Mouse (Mus musculus): ENCODE results near the gene Camta1. TPM values are rescaled to one million over a fixed set of nuclear protein-coding genes. Genes with fewer than 3 reads are reported as not detected.

Gene Camta1
- polyA plus RNA-seq, 1 experiment from 2014 or later: 115 TPM

DNA sequence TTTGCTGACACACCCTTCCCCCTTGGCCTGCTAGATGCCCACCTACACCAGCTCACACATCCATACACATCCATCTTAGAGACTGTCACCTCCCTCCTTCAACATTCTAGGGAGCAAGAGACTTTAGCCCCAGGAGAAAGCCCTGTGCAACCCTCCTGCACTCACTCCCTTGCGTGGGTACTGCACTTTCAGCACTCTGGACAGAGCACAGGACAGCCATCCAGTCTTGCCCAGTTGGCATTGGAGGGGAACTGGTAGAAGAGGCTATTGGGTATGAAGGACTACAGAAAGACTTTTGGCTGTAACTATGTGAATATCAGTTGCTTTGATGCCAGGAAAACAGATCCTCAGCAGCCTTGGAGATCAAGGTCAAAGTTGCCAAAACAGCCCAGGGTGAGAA is 675.9 kb downstream of the Camta1 start:
- no peak overlapping the region for H3K27ac ChIP-seq
- no peaks in the 10 kb centered on the region for H3K27me3 ChIP-seq (ENCODE audit: insufficient read depth, low read length)
- ATAC-seq (replicated peaks; ENCODE audit: low FRiP score, low read depth): no peak
- no peak for TF ChIP-seq CTCF (IDR thresholded peaks at IDR 0.05; ENCODE audit: low read depth)
- H3K4me1 ChIP-seq (replicated peaks; ENCODE audit: insufficient read depth, low read length): peaks cover 1% of the 10 kb centered on the region; the same call in 1 of the 2 replicates
- peak; percentile 46 for DNase-seq (ENCODE audit: low spot score)
- H3K9me3 ChIP-seq (replicated peaks; ENCODE audit: low read length): no peaks in the 10 kb centered on the region
- H3K9ac ChIP-seq (ENCODE audit: low read depth, low read length): no peak overlapping the region
- no peaks in the 10 kb centered on the region for H3K36me3 ChIP-seq (ENCODE audit: insufficient read depth, low read length)
- 11% methylated on average over 1 of the region's 1 CpGs for WGBS
- no peak overlapping the region for H3K4me2 ChIP-seq (ENCODE audit: low read length)
- no peak overlapping the region for H3K4me3 ChIP-seq (replicated peaks; ENCODE audit: low read depth, low read length)

DNA sequence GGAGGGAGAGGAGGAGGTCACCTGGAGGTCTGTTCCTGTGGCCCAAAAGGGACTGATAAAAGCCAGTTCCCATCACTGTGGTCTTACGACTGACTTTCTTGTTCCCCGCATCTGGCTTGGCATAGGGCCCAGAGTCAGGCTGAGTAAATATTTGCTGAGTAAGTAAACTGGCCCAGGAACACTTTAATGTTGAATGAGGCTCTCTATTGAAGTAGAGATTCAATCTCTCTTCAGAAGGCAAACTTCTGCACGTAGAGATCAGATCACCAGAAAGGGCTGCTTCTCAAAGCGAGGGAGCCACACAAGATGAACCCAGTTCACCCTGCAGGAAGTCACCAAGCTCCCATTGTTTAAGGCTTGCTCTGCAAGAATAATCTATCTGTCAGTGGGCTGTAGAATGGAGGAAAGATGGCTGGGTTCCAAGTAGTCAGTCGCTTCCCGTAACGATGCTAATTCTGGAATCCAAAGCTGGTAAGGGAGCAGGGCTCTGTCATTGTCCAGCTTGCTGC is 681.2 kb downstream of the Camta1 start:
- Histone ChIP-seq H3K27ac (no peak overlapping the region), H3K27me3 (ENCODE audit: insufficient read depth, low read length) (no peaks in the 10 kb centered on the region), H3K9ac (ENCODE audit: low read depth, low read length) (no peak overlapping the region), H3K36me3 (ENCODE audit: insufficient read depth, low read length) (no peaks in the 10 kb centered on the region), H3K4me1 (replicated peaks; ENCODE audit: insufficient read depth, low read length) (peaks cover 7% of the 10 kb centered on the region; the same call in 1 of the 2 replicates), H3K4me3 (replicated peaks; ENCODE audit: low read depth, low read length) (no peak overlapping the region), H3K4me2 (ENCODE audit: low read length) (no peak overlapping the region), H3K9me3 (replicated peaks; ENCODE audit: low read length) (no peaks in the 10 kb centered on the region)
- peak; percentile 56 for DNase-seq (ENCODE audit: low spot score)
- WGBS: 17% methylated on average over 7 of the region's 7 CpGs
- no peak for TF ChIP-seq CTCF (IDR thresholded peaks at IDR 0.05; ENCODE audit: low read depth)
- no peak for ATAC-seq (replicated peaks; ENCODE audit: low FRiP score, low read depth)

DNA sequence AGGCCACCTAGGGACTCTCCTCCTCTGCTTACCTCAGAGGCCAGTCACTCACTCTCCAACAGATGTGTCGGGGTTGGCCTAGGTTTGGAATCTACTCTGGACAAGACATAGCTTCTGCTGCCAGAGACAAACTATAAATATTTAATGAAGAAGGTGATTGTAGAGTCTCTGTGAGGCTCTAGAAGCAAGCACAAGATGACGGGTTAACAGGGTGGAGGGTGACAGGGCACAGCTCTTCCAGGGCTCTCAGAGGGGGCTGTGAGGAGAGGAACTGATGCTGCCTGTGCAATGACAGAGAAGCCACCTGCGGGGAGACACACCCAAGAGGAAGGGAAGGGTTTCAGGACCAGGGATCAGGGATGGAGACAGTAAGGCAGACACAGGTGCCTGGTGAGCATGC is 682.0 kb downstream of the Camta1 start:
- H3K9ac ChIP-seq (ENCODE audit: low read depth, low read length): no peak overlapping the region
- H3K9me3 ChIP-seq (replicated peaks; ENCODE audit: low read length): no peaks in the 10 kb centered on the region
- DNase-seq (ENCODE audit: low spot score) (no peak), ATAC-seq (replicated peaks; ENCODE audit: low FRiP score, low read depth) (no peak)
- 60% methylated on average over 3 of the region's 3 CpGs for WGBS
- H3K27me3 ChIP-seq (ENCODE audit: insufficient read depth, low read length): no peaks in the 10 kb centered on the region
- no peak overlapping the region for H3K4me3 ChIP-seq (replicated peaks; ENCODE audit: low read depth, low read length)
- H3K4me2 ChIP-seq (ENCODE audit: low read length): no peak overlapping the region
- H3K27ac ChIP-seq: no peak overlapping the region
- TF ChIP-seq CTCF (IDR thresholded peaks at IDR 0.05; ENCODE audit: low read depth): no peak
- H3K4me1 ChIP-seq (replicated peaks; ENCODE audit: insufficient read depth, low read length): peaks cover 7% of the 10 kb centered on the region; the same call in 1 of the 2 replicates
- no peaks in the 10 kb centered on the region for H3K36me3 ChIP-seq (ENCODE audit: insufficient read depth, low read length)

DNA sequence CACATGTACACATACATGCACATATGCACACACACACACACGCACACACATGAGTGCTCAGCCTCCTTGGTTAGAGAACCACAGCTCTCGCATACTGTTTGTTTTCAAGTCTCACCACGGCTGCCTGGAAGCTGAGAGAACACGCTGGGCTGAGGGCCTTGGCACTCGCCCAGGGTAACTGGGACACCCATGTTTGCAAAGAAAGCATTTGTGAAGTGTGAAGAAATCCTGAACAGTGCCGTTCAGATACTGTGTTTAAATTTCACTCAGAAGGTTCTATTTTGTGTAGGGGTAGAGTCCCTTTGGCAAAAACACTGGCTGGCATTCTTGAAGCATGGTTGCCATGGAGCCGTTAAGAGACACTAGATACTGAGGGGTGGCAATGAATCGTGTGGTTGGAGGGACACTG is 682.7 kb downstream of the Camta1 start:
- no peak overlapping the region for H3K27ac ChIP-seq
- ATAC-seq (replicated peaks; ENCODE audit: low FRiP score, low read depth): no peak
- 55% methylated on average over 8 of the region's 8 CpGs for WGBS

DNA sequence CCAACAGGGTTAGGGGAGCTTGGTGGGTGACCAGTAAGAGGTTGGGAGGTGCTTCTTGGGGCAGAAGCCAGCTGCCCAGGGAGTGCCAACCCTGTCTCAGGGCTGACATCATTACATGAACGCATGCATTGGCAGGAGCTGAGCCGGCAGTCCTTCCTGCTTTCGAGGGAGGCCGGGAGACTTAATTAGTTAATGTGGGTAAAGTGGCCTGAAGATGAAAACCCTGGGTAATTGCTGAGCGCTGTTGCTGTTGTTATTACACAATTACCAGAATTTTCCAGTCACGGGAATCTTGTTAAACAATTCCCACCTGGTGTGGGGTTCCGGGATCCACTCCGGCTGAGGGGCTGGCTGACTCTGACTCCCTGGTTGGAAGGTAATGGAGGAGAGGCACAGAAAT is 689.1 kb downstream of the Camta1 start:
- WGBS: 49% methylated on average over 8 of the region's 8 CpGs
- H3K9ac ChIP-seq (ENCODE audit: low read depth, low read length): no peak overlapping the region
- ATAC-seq (replicated peaks; ENCODE audit: low FRiP score, low read depth) (no peak), DNase-seq (ENCODE audit: low spot score) (no peak)
- H3K27ac ChIP-seq: no peak overlapping the region
- H3K4me3 ChIP-seq (replicated peaks; ENCODE audit: low read depth, low read length): no peak overlapping the region
- TF ChIP-seq CTCF (IDR thresholded peaks at IDR 0.05; ENCODE audit: low read depth): no peak
- no peaks in the 10 kb centered on the region for H3K36me3 ChIP-seq (ENCODE audit: insufficient read depth, low read length)
- no peaks in the 10 kb centered on the region for H3K9me3 ChIP-seq (replicated peaks; ENCODE audit: low read length)
- no peak overlapping the region for H3K4me2 ChIP-seq (ENCODE audit: low read length)
- peaks cover 7% of the 10 kb centered on the region; the same call in 1 of the 2 replicates for H3K4me1 ChIP-seq (replicated peaks; ENCODE audit: insufficient read depth, low read length)
- no peaks in the 10 kb centered on the region for H3K27me3 ChIP-seq (ENCODE audit: insufficient read depth, low read length)

More for the DNA sequence above, 682.7 kb downstream of the Camta1 start:
- H3K4me1 ChIP-seq (replicated peaks; ENCODE audit: insufficient read depth, low read length): peaks cover 7% of the 10 kb centered on the region; the same call in 1 of the 2 replicates
- H3K36me3 ChIP-seq (ENCODE audit: insufficient read depth, low read length): no peaks in the 10 kb centered on the region
- DNase-seq (ENCODE audit: low spot score): no peak
- H3K4me2 ChIP-seq (ENCODE audit: low read length): no peak overlapping the region
- H3K4me3 ChIP-seq (replicated peaks; ENCODE audit: low read depth, low read length): no peak overlapping the region
- H3K9me3 ChIP-seq (replicated peaks; ENCODE audit: low read length): no peaks in the 10 kb centered on the region
- H3K27me3 ChIP-seq (ENCODE audit: insufficient read depth, low read length): no peaks in the 10 kb centered on the region
- no peak overlapping the region for H3K9ac ChIP-seq (ENCODE audit: low read depth, low read length)
- no peak for TF ChIP-seq CTCF (IDR thresholded peaks at IDR 0.05; ENCODE audit: low read depth)

DNA sequence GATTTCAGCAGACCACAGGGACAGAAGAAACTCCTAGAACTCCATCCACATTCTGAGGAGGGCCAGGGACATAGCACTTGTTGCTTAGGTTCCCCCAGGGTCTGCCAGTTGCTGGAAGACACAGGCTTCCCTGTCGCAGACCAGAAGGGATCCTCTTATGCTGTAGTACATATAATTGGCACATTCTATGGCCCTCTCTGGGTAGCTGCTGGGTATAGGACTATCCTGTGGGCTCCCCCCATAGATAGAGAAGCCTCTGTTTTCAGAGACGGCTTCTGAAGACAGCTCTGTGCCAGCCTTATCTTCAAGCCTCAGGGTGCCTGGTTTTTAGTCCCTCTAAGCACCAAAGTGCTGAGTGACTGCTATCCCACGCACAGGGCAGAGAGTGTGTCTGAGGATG is 690.6 kb downstream of the Camta1 start:
- Histone ChIP-seq H3K4me3 (replicated peaks; ENCODE audit: low read depth, low read length) (no peak overlapping the region), H3K36me3 (ENCODE audit: insufficient read depth, low read length) (no peaks in the 10 kb centered on the region), H3K4me2 (ENCODE audit: low read length) (no peak overlapping the region), H3K27ac (no peak overlapping the region), H3K4me1 (replicated peaks; ENCODE audit: insufficient read depth, low read length) (peaks cover 7% of the 10 kb centered on the region; the same call in 1 of the 2 replicates), H3K9ac (ENCODE audit: low read depth, low read length) (no peak overlapping the region), H3K27me3 (ENCODE audit: insufficient read depth, low read length) (no peaks in the 10 kb centered on the region), H3K9me3 (replicated peaks; ENCODE audit: low read length) (no peaks in the 10 kb centered on the region)
- no peak for ATAC-seq (replicated peaks; ENCODE audit: low FRiP score, low read depth)
- no peak for TF ChIP-seq CTCF (IDR thresholded peaks at IDR 0.05; ENCODE audit: low read depth)
- no peak for DNase-seq (ENCODE audit: low spot score)
- WGBS: 68% methylated on average over 3 of the region's 3 CpGs

DNA sequence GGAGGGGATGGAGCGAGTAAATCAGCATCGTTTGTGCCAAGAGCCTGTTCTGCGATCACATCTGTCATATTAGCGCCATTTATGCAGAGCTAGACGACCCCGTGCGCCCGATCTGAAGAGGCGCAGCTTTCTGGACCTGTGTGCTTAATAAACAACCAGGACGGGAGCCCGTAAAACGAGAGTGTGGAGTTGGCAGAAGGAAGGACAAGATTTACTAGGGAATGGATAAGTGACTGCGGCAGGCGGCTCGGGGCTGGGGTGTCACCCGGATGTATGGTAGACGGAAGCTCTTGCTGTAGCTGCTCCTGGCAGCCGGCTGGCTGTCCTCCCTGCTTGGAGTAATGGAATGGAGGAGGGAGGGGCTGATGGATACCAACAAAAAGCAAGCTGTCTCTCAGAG is 691.0 kb downstream of the Camta1 start:
- H3K27me3 ChIP-seq (ENCODE audit: insufficient read depth, low read length): no peaks in the 10 kb centered on the region
- DNase-seq (ENCODE audit: low spot score): peak; percentile 55
- no peaks in the 10 kb centered on the region for H3K36me3 ChIP-seq (ENCODE audit: insufficient read depth, low read length)
- H3K4me2 ChIP-seq (ENCODE audit: low read length): peak overlapping the region; percentile 27
- H3K9me3 ChIP-seq (replicated peaks; ENCODE audit: low read length): no peaks in the 10 kb centered on the region
- H3K27ac ChIP-seq: no peak overlapping the region
- ATAC-seq (replicated peaks; ENCODE audit: low FRiP score, low read depth): no peak
- no peak overlapping the region for H3K9ac ChIP-seq (ENCODE audit: low read depth, low read length)
- 0 out of 2 replicates have a peak, but pooled peaks have one; percentile 7 for TF ChIP-seq CTCF (IDR thresholded peaks at IDR 0.05; ENCODE audit: low read depth)
- WGBS: 10% methylated on average over 18 of the region's 18 CpGs
- H3K4me3 ChIP-seq (replicated peaks; ENCODE audit: low read depth, low read length): no peak overlapping the region
- peaks cover 7% of the 10 kb centered on the region; the same call in 1 of the 2 replicates for H3K4me1 ChIP-seq (replicated peaks; ENCODE audit: insufficient read depth, low read length)
